Mouse (Mus musculus) heart, postnatal 0 days (tissue): ENCODE results near the gene Tert.

Experiments
- CTCF ChIP-seq: IDR thresholded peaks from 2 replicates; pipeline ENCODE4 v1.5.1; 2016; ENCODE audit warnings: antibody characterized with exemption, control low read depth, low read depth
- EP300 ChIP-seq: IDR thresholded peaks from 2 replicates; pipeline ENCODE4 v1.6.1; 2016; ENCODE audit warnings: antibody characterized with exemption, low read depth

DNA sequence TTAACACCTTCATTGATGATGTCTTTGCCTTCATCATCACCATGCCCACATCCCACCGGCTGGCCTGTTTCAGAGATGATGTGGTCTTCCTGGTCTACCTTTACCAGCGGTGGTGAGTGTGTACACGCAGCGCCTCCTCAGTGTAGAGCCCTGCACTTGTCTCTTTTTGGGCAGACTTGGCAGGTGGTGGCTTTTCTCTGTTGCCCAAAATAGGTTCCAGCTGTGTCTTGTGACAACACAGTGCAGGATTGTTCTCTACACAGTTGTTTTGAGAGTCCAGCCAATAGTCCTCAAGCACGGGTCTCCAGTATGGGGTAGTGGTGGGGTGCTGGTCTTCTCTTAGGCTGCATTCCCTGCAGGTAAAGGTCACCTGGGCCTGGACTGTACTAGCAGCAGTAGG is 8.3 kb upstream of the Tert start:
- TF ChIP-seq CTCF (no peak), EP300 (no peak)
